Mouse (Mus musculus) cerebellum, adult 9-11 months (tissue): ENCODE measurements around the gene Zfp747.
"Not testable (repeated sequence)": the region's sequence is repeated elsewhere in the genome, so short reads cannot be mapped to it uniquely, and the experiment has no call there.

Experiments used
- DNase-seq: peaks from one replicate; pipeline ENCODE4 v3.0.0; 2022

The Zfp747 gene

GRCm38 (mm10) chr7:127375271-127376245, at the start of gene Zfp747:
Gene Zfp747, minus strand, starts transcription at chr7:127376050.
- peak; percentile 96 for DNase-seq

- no peak for DNase-seq
These were observed 49.4 kb upstream of the Zfp747 start for GRCm38 (mm10) chr7:127425291-127425690.

- peak; percentile 57 for DNase-seq
These were observed 46.4 kb upstream of the Zfp747 start for GRCm38 (mm10) chr7:127422247-127422646.

- peak; percentile 88 for DNase-seq
These were observed 45.7 kb upstream of the Zfp747 start, which contains the start of gene Zfp688 for GRCm38 (mm10) chr7:127421388-127422191. Gene Zfp688, minus strand, starts transcription at chr7:127422068.

GRCm38 (mm10) chr7:127411418-127411817, 35.6 kb upstream of the Zfp747 start:
- DNase-seq: no peak

DNA sequence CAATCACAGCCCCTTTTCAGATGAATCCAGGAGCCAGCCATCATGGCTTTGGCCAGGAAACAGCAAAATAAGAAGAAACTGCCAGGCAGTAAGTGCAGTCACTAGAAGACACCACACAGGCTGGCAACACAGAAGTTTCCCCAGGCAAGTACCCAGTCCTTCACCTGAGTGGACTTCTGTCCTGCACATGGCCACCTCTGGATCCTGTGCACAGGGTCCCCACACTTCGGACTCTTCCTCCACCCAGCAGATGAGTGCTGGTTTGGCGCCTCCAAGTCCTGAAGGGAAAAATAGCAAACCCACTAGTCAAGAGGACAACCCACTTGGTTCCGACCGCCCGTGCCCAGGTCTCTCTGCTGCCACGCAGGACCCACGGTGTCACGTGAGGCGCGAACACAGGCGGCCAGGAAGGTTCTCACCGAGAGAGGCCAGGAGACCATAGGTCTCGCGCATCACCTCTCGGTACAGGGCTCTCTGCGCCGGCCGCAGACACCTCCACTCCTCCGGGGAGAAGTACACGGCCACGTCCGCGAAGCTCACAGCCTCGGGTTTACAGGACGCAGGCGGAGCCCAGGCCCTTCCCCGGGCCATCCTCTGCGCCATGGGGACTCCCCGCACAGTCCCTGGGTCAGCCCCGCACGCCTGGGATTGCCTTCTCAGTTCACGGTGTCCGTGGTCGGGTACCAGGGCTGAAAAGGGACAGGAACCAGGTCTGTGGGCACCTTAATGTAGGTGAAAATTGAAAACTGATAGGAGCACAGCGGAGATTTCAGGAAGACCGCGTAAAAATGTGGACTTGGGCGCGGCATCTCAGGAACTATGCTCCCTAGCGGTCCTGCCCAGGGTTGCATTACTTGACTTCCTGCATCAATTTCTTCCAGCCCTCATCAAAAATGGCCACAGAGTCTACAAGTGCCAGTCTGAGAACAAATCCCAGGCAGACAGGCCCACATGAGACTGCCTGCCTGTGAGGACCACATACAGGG, 30.4 kb upstream of the Zfp747 start, which contains the start of gene Zfp764:
Gene Zfp764 (minus strand): TSS at position 821 of the 986 bp plus-strand sequence.
- peak; percentile 91 for DNase-seq

DNA sequence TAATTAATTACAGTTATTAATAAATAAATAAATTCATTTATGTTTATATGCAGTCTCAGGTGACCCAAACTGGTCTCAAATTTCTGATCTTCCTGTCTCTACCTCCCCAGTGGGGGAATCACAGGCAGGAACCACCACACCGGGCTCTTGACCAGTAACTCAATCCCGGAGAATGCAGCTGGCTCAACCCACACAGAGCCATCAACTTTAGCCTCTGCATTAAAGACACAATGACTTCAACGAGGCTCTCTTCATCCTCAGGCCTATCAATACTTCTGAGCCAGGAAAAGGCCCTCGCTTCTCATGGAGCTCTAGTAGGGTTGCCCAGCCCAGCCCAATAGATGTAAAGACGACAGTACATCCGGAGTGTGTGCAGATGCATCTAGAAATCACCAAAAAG, 28.3 kb upstream of the Zfp747 start:
- DNase-seq: not testable (repeated sequence)

DNA sequence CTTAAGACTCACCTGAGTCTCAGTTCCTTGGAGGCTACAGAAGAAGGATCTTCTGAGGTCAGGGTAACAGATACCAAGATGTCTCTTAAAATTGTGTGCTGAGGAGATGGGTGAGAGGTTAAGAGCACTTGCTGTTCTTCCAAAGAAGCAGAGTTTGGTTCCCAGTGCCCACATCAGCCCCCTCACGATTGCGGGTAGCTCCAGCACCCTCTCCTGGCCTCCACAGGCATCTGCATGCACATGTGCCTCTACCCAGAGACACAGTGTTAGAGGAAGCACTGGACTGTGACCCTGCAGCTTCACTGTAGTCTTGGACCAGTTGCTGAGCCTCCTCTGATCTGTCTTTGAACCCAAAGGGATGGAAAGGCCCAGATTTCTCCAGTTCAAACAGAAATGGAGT, 27.1 kb upstream of the Zfp747 start:
- DNase-seq: no peak

DNA sequence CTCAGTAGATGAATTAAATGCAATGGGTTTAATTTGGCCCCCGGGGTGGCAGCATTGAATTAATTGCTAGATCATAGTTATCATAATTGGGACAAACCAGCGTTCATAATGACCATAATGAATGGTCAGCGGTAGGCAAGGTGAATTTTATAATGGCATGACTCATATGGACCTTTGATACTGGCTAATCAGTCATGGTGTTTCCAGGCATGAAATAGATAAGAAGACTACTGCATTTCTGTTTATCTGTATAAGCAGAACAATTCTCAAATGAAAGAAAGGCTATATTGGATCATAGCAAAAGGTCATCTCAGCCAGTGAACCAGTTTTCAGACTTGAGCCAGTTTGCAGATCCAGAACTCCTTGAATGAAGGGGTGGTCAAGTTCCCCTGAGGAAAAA, 24.5 kb upstream of the Zfp747 start:
- no peak for DNase-seq

- no peak for DNase-seq
These were observed 18.1 kb upstream of the Zfp747 start for GRCm38 (mm10) chr7:127393944-127394333.

DNA sequence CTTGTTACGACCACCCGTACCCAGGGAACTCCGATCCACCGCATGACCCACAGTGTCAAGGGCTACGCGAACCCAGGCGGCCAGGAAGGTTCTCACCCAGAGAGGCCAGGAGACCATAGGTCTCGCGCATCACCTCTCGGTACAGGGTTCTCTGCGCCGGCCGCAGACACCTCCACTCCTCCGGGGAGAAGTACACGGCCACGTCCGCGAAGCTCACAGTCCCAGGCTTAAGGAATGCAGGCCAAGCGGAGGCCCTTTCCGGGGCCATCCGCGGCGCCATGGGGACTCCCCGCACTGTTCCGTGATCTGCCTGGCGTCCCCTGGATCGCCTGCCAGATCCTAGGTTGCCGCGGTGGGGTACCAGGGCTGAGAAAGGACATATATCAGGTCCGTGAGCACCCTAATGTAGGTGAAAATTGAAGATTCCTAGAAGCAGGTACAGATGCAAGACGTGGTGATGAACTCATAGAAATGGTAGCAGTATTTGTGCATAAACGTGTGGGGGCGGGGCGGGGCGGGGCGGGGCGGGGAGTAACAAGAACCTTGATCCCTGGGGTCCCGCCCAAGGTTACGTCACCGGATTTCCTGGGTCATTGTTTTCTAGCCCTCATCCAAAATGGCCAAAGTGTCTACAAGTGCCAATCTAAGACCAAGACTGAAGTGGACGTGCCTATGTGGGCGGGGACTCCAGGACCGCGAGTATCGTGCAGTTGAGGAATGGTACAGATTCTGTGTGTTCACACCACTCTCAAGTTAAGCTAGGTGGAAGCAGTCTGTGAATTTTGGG, 17.5 kb upstream of the Zfp747 start, which contains the start of gene E430018J23Rik:
Gene E430018J23Rik (minus strand): TSS at position 473 of the 787 bp plus-strand sequence.
- DNase-seq: peak; percentile 99

- no peak for DNase-seq
These were observed 16.5 kb upstream of the Zfp747 start for GRCm38 (mm10) chr7:127392251-127392824.

- DNase-seq: peak; percentile 54
These were observed 15.7 kb upstream of the Zfp747 start for GRCm38 (mm10) chr7:127391538-127391937.

DNA sequence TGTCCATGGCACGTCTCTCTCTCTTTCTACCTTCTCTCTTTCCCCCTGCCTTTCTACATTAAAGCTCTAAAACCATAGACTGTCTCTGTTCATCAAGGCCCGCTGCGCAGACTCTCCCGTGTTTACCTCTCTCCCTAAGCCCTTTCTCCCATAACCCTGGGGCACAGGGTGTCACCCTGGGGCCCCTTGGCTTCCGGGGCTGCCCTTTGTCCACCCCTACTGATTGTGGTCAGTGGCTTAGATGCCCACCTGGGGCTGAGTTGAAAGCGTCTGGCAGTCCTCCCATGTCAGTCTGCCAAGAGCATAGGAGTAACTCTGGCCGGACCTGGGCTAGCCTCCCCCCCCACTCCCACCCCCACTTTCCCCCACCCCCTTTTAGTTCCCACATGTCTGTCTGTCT, 14.5 kb upstream of the Zfp747 start:
- no peak for DNase-seq

- not testable (repeated sequence) for DNase-seq
These were observed 12.4 kb upstream of the Zfp747 start for GRCm38 (mm10) chr7:127388201-127388600.

- peak; percentile 93 for DNase-seq
These were observed 11.0 kb upstream of the Zfp747 start, which contains the start of gene 9130019O22Rik for GRCm38 (mm10) chr7:127386641-127387392. Gene 9130019O22Rik, minus strand, starts transcription at chr7:127387166.

DNA sequence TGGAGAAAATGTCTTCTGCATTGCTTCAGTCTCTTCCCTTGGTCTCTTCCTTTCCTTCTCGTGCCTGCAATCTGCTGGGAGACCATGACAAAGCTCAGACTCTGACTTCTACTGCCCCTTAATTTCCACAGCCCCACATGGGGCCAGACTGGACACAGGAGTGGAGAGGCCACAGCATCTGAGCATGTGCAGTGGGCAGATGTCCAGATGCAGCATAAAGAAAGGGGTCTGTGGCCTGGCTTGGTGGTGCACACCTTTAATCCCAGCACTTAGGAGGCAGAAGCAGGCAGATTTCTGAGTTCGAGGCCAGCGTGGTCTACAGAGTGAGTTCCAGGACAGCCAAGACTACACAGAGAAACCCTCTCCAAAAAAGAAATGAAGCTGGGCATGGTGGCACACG, 9.7 kb upstream of the Zfp747 start:
- peak; percentile 56 for DNase-seq

- DNase-seq: no peak
These were observed 2.6 kb upstream of the Zfp747 start for GRCm38 (mm10) chr7:127378310-127378921.

- DNase-seq: not testable (repeated sequence)
These were observed 4.0 kb downstream of the Zfp747 start for GRCm38 (mm10) chr7:127371870-127372269.
